Mouse (Mus musculus): ENCODE data around the gene Nipa2. TPM values are rescaled to one million over a fixed set of nuclear protein-coding genes. Genes with fewer than 3 reads are reported as not detected.
A peak's percentile ranks its signal among the peaks of the same experiment; 100 is the strongest.

Nipa2 gene
- polyA plus RNA-seq, 1 experiment from 2014 or later, result 45.2 TPM

- no peaks in the 10 kb centered on the region for H3K9me3 ChIP-seq
- H3K27ac ChIP-seq, result no peak overlapping the region
- H3K27me3 ChIP-seq (ENCODE audit: insufficient read depth, poor library complexity, severe bottlenecking), result no peaks in the 10 kb centered on the region
- peaks cover 4% of the 10 kb centered on the region; the same call in 1 of the 2 replicates for H3K36me3 ChIP-seq
- no peak overlapping the region for H3K4me3 ChIP-seq
- H3K4me1 ChIP-seq, result no peaks in the 10 kb centered on the region
- DNase-seq (ENCODE audit: low spot score), result no peak
- 92% methylated on average over 2 of the region's 2 CpGs for WGBS
Measured at GRCm38 (mm10) chr7:55974429-55974828, 12.2 kb upstream of the Nipa2 start.

DNA sequence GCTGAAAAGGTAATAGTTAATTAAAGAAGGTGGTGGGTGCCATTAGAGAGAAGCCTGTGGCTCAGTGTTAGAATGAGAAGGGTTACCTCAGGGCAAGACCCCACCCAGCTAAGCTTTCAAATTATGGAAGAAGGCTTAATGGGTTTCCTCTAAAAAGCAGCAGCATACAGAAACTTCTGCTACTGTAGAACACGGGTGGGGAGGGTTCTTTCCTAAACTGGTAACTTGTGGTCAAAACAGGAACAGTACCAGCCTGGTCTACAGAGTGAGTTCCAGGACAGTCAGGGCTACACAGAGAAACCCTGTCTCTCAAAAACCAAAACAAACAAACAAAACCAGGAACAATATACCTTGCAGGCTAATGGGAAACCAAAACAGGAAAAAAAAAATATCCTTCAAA, 7.1 kb upstream of the Nipa2 start:
- Histone ChIP-seq H3K27me3 (ENCODE audit: insufficient read depth, poor library complexity, severe bottlenecking) (no peaks in the 10 kb centered on the region), H3K9me3 (no peaks in the 10 kb centered on the region), H3K4me3 (no peak overlapping the region), H3K27ac (no peak overlapping the region), H3K4me1 (peaks cover 5% of the 10 kb centered on the region; the same call in 1 of the 2 replicates), H3K36me3 (no peaks in the 10 kb centered on the region)
- DNase-seq (ENCODE audit: low spot score), result no peak
- WGBS, result 71% methylated on average over 1 of the region's 1 CpGs

DNA sequence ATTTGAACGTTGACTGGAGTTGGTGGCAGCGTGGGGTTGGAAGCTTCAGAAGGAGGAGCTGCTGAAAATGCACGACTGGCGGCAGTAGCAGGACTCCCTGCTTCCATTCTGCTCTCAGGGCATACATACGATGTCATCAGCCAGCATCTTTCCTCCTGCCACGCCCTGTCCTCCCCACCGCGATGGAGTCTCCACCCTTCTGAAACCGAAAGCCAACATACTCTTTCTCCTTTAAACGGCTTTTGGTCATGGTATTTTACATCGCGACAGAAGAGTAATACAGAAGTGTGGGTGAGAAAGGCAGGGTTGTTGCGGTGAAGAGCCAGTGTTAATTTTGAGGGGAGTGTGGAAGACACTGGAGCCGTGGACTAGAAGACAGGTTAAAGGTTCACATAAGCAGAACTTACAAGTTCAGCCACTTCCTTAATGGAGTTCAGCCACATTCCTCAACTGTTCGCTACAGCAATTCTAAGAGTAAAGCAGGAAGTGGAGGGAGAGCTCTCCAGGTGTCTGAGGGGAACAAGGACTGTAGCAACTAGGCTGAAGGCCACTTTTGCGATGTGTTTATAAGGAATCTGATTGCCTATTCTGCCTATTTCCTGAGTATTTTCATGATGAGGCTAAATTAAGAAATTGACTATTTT, 6.1 kb upstream of the Nipa2 start:
- WGBS, result 32% methylated on average over 16 of the region's 16 CpGs
- Histone ChIP-seq H3K4me3 (peak overlapping the region; percentile 47), H3K9me3 (no peaks in the 10 kb centered on the region), H3K27ac (no peak overlapping the region), H3K4me1 (peaks cover 5% of the 10 kb centered on the region; the same call in 1 of the 2 replicates), H3K36me3 (no peaks in the 10 kb centered on the region), H3K27me3 (ENCODE audit: insufficient read depth, poor library complexity, severe bottlenecking) (no peaks in the 10 kb centered on the region)
- DNase-seq (ENCODE audit: low spot score), result no peak

DNA sequence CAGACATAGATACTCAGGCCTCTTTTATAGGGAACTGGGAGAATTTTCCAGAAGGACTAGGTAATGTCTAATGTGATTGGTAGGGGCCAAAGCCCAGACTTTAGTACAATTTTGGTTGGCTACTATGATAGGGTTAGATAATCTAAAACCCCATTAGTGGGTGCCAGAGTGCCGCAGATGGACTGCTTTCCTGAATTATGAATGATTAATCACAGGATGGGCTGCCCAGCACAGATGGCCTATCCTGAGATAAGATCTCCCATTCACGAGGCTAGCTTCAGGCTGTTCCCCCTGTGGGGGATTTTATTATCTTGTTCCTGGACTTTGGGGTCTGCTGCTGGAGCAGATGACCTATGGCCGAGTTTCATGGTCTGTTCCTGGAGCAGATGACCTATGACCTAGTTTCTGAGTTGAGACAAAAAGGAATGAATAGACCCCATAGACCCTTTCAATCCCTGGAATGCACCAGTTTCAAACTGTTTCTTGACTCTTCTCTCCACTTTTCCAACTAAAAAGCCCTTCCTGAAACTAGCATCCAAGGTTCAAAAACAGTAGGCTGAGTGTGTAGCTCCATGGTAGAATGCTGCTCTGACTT, 4.7 kb upstream of the Nipa2 start:
- Histone ChIP-seq H3K36me3 (no peaks in the 10 kb centered on the region), H3K9me3 (no peaks in the 10 kb centered on the region), H3K27me3 (ENCODE audit: insufficient read depth, poor library complexity, severe bottlenecking) (no peaks in the 10 kb centered on the region), H3K4me1 (peaks cover 10% of the 10 kb centered on the region), H3K27ac (no peak overlapping the region), H3K4me3 (no peak overlapping the region)
- 37% methylated on average over 3 of the region's 3 CpGs for WGBS
- no peak for DNase-seq (ENCODE audit: low spot score)

- 98% methylated on average over 1 of the region's 1 CpGs for WGBS
- H3K36me3 ChIP-seq, result peaks cover 12% of the 10 kb centered on the region
- H3K27me3 ChIP-seq (ENCODE audit: insufficient read depth, poor library complexity, severe bottlenecking), result no peaks in the 10 kb centered on the region
- no peak for DNase-seq (ENCODE audit: low spot score)
- peaks cover 11% of the 10 kb centered on the region; the same call in 1 of the 2 replicates for H3K4me1 ChIP-seq
- H3K9me3 ChIP-seq, result no peaks in the 10 kb centered on the region
- H3K4me3 ChIP-seq, result no peak overlapping the region; the same call in 1 of the 2 replicates
- H3K27ac ChIP-seq, result no peak overlapping the region
Measured at GRCm38 (mm10) chr7:55960506-55960905, 1.8 kb downstream of the Nipa2 start.

GRCm38 (mm10) chr7:55959801-55960200, 2.5 kb downstream of the Nipa2 start:
- WGBS, result 91% methylated on average over 3 of the region's 3 CpGs
- no peak overlapping the region for H3K4me3 ChIP-seq
- DNase-seq (ENCODE audit: low spot score), result no peak
- peaks cover 11% of the 10 kb centered on the region; the same call in 1 of the 2 replicates for H3K4me1 ChIP-seq
- no peaks in the 10 kb centered on the region for H3K9me3 ChIP-seq
- H3K27ac ChIP-seq, result no peak overlapping the region
- H3K27me3 ChIP-seq (ENCODE audit: insufficient read depth, poor library complexity, severe bottlenecking), result no peaks in the 10 kb centered on the region
- H3K36me3 ChIP-seq, result peaks cover 17% of the 10 kb centered on the region

DNA sequence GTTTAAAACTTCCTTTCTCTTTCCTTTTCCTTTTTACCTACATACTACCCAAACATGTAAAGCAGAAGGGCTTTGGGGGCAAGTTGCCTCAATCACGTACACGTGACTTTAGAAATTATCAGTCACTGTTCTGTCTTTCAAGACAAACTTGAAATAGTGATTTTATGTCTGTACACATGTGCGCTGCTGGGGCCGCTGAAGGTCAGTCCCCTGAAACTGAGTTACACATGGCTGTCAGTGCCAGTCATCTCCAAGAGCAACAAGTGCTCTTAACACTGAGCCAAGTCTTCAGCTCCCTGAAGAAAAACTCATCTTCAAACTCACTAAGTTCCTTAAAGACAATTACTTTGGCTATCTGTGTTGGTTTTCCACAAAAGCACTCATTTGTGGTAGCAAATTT, 4.4 kb downstream of the Nipa2 start:
- WGBS, result 95% methylated on average over 4 of the region's 4 CpGs
- Histone ChIP-seq H3K27me3 (ENCODE audit: insufficient read depth, poor library complexity, severe bottlenecking) (no peaks in the 10 kb centered on the region), H3K4me1 (peaks cover 8% of the 10 kb centered on the region; the same call in 1 of the 2 replicates), H3K36me3 (peaks cover 28% of the 10 kb centered on the region), H3K9me3 (no peaks in the 10 kb centered on the region), H3K27ac (no peak overlapping the region), H3K4me3 (no peak overlapping the region)
- no peak for DNase-seq (ENCODE audit: low spot score)

GRCm38 (mm10) chr7:55957178-55957577, 5.1 kb downstream of the Nipa2 start:
- 92% methylated on average over 3 of the region's 3 CpGs for WGBS
- Histone ChIP-seq H3K4me1 (0 out of 2 replicates have a peak, but pooled peaks cover 6% of the 10 kb centered on the region), H3K9me3 (no peaks in the 10 kb centered on the region), H3K27ac (no peak overlapping the region), H3K27me3 (ENCODE audit: insufficient read depth, poor library complexity, severe bottlenecking) (no peaks in the 10 kb centered on the region), H3K4me3 (no peak overlapping the region), H3K36me3 (peaks cover 28% of the 10 kb centered on the region)
- no peak for DNase-seq (ENCODE audit: low spot score)

- Histone ChIP-seq H3K27me3 (ENCODE audit: insufficient read depth, poor library complexity, severe bottlenecking) (no peaks in the 10 kb centered on the region), H3K9me3 (no peaks in the 10 kb centered on the region), H3K27ac (no peak overlapping the region), H3K4me3 (no peak overlapping the region), H3K4me1 (0 out of 2 replicates have a peak, but pooled peaks cover 5% of the 10 kb centered on the region), H3K36me3 (peaks cover 28% of the 10 kb centered on the region)
- no peak for DNase-seq (ENCODE audit: low spot score)
- 96% methylated on average over 2 of the region's 2 CpGs for WGBS
Measured at GRCm38 (mm10) chr7:55956054-55956453, 6.2 kb downstream of the Nipa2 start.

DNA sequence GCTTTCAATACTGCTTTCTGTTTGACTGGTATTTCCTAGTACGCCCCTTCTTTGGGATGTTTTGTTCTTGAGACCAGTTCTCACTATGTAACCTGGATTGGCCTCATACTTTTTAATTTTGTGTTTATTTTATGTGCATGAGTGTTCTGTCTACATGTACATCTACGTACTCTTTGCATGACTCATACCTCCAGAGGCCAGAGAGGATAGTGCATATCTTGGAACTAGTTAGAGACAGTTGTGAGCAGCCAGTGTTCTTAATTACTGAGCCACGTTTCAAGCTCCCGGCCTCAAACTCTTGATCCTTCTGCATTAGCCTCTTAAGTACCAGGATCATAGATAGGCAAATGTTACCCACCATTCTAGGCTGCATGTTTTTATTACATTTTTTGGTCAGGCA, 23.9 kb downstream of the Nipa2 start:
- Histone ChIP-seq H3K9me3 (no peaks in the 10 kb centered on the region), H3K27ac (no peak overlapping the region), H3K27me3 (ENCODE audit: insufficient read depth, poor library complexity, severe bottlenecking) (no peaks in the 10 kb centered on the region), H3K4me1 (no peaks in the 10 kb centered on the region), H3K4me3 (no peak overlapping the region), H3K36me3 (peaks cover 6% of the 10 kb centered on the region; the same call in 1 of the 2 replicates)
- 87% methylated on average over 4 of the region's 4 CpGs for WGBS
- DNase-seq (ENCODE audit: low spot score), result no peak

DNA sequence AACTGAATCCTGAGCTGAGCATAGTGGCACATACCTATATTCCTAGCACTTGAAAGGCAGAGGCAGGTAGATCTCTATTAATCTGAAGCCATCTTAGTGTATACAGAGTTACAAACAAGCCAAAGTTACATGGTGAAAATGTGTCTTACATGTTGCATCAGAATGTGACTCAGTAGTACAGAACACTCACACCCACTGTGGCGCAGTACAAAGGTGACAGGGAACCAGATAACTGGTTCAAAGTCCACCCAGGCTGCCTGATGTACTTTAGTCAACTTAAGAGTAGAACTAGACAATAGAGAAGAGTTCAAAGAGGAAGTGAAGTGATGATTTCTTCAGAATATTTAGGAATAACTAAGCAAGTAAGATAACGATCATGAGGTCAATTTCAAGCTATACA, 27.3 kb downstream of the Nipa2 start:
- no peak overlapping the region for H3K4me3 ChIP-seq
- no peak overlapping the region for H3K27ac ChIP-seq
- H3K4me1 ChIP-seq, result no peaks in the 10 kb centered on the region
- DNase-seq (ENCODE audit: low spot score), result no peak
- no peaks in the 10 kb centered on the region for H3K9me3 ChIP-seq
- peaks cover 22% of the 10 kb centered on the region for H3K36me3 ChIP-seq
- WGBS, result 95% methylated on average over 2 of the region's 2 CpGs
- H3K27me3 ChIP-seq (ENCODE audit: insufficient read depth, poor library complexity, severe bottlenecking), result no peaks in the 10 kb centered on the region

- Histone ChIP-seq H3K9me3 (no peaks in the 10 kb centered on the region), H3K4me1 (no peaks in the 10 kb centered on the region), H3K27ac (no peak overlapping the region), H3K36me3 (peaks cover 74% of the 10 kb centered on the region), H3K27me3 (ENCODE audit: insufficient read depth, poor library complexity, severe bottlenecking) (no peaks in the 10 kb centered on the region), H3K4me3 (no peak overlapping the region)
- 74% methylated on average over 2 of the region's 2 CpGs for WGBS
- no peak for DNase-seq (ENCODE audit: low spot score)
Measured at GRCm38 (mm10) chr7:55928649-55929048, 33.6 kb downstream of the Nipa2 start.

DNA sequence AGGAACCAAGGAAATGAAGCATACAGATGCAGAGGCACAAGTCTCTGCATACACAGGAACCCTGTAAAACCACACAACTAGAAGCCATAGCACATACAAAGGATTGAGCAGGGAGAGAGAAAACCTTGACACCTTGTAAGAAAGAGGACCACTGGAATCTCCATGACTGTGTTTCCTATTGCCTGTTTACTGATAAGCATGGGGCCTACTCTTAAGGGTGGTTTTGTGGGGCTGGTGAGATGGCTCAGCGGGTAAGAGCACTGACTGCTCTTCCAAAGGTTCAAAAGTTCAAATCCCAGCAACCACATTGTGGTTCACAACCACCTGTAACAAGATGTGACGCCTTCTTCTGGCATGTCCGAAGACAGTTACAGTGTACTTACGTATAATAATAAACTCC, 35.0 kb downstream of the Nipa2 start:
- 86% methylated on average over 4 of the region's 4 CpGs for WGBS
- no peak overlapping the region for H3K27ac ChIP-seq
- no peak for DNase-seq (ENCODE audit: low spot score)
- H3K36me3 ChIP-seq, result peaks cover 84% of the 10 kb centered on the region
- no peak overlapping the region for H3K4me3 ChIP-seq
- H3K9me3 ChIP-seq, result no peaks in the 10 kb centered on the region
- H3K27me3 ChIP-seq (ENCODE audit: insufficient read depth, poor library complexity, severe bottlenecking), result no peaks in the 10 kb centered on the region
- no peaks in the 10 kb centered on the region for H3K4me1 ChIP-seq

All from heart, embryonic 10.5 days (tissue).